Mouse (Mus musculus): ENCODE results near the gene Actrt2.

Gene Actrt2

GRCm38 (mm10) chr4:154638320-154638886 is 29.3 kb downstream of the Actrt2 start:
- no peak for DNase-seq (ENCODE audit: low read depth)

- no peak for DNase-seq (ENCODE audit: low read depth)
Observed at GRCm38 (mm10) chr4:154637468-154638319, 30.0 kb downstream of the Actrt2 start.

- DNase-seq (ENCODE audit: low read depth), result no peak
Observed at GRCm38 (mm10) chr4:154636721-154637311, 30.9 kb downstream of the Actrt2 start, which contains the start of gene Prdm16. Prdm16 (minus strand) TSS chr4:154636873.

- DNase-seq (ENCODE audit: low read depth), result no peak
Observed at GRCm38 (mm10) chr4:154636053-154636433, 31.6 kb downstream of the Actrt2 start.

GRCm38 (mm10) chr4:154635241-154636052 is 32.2 kb downstream of the Actrt2 start:
- no peak for DNase-seq (ENCODE audit: low read depth)

- no peak for DNase-seq (ENCODE audit: low read depth)
Observed at GRCm38 (mm10) chr4:154634470-154635240, 33.0 kb downstream of the Actrt2 start.

GRCm38 (mm10) chr4:154634001-154634400 is 33.7 kb downstream of the Actrt2 start:
- DNase-seq (ENCODE audit: low read depth), result no peak

- DNase-seq (ENCODE audit: low read depth), result no peak
Observed at GRCm38 (mm10) chr4:154632800-154633764, 34.6 kb downstream of the Actrt2 start.

- no peak for DNase-seq (ENCODE audit: low read depth)
Observed at GRCm38 (mm10) chr4:154630763-154631162, 36.9 kb downstream of the Actrt2 start.

- DNase-seq (ENCODE audit: low read depth), result no peak
Observed at GRCm38 (mm10) chr4:154627419-154628142, 40.1 kb downstream of the Actrt2 start.

- no peak for DNase-seq (ENCODE audit: low read depth)
Observed at GRCm38 (mm10) chr4:154626282-154626681, 41.4 kb downstream of the Actrt2 start.

GRCm38 (mm10) chr4:154625710-154626109 is 42.0 kb downstream of the Actrt2 start:
- DNase-seq (ENCODE audit: low read depth), result no peak

- DNase-seq (ENCODE audit: low read depth), result no peak
Observed at GRCm38 (mm10) chr4:154623241-154623640, 44.4 kb downstream of the Actrt2 start.

- no peak for DNase-seq (ENCODE audit: low read depth)
Observed at GRCm38 (mm10) chr4:154622521-154622920, 45.1 kb downstream of the Actrt2 start.

Measured in c-Kit-positive CD71-negative TER-119-negative erythroid progenitor cells, embryonic 14.5 days (primary cell).